Mouse (Mus musculus): ENCODE measurements around the gene U2surp. TPM values are rescaled to one million over a fixed set of nuclear protein-coding genes. Genes with fewer than 3 reads are reported as not detected.
"Not testable (repeated sequence)": the region's sequence is repeated elsewhere in the genome, so short reads cannot be mapped to it uniquely, and the experiment has no call there.

The U2surp gene
- polyA plus RNA-seq, 1 experiment = 3.1 TPM

- Histone ChIP-seq H3K9me3 (no peaks in the 10 kb centered on the region), H3K36me3 (replicated peaks; ENCODE audit: low read length) (peaks cover 93% of the 10 kb centered on the region), H3K4me1 (peaks cover 7% of the 10 kb centered on the region), H3K4me3 (replicated peaks) (no peak overlapping the region), H3K27me3 (replicated peaks) (no peaks in the 10 kb centered on the region)
- TF ChIP-seq FLI1 (IDR thresholded peaks at IDR 0.05; ENCODE audit: low read length) (no peak), GATA1 (IDR thresholded peaks at IDR 0.05; ENCODE audit: borderline replicate concordance, low read length) (no peak)
Observed at GRCm38 (mm10) chr9:95478443-95478842, 33.4 kb downstream of the U2surp start.

DNA sequence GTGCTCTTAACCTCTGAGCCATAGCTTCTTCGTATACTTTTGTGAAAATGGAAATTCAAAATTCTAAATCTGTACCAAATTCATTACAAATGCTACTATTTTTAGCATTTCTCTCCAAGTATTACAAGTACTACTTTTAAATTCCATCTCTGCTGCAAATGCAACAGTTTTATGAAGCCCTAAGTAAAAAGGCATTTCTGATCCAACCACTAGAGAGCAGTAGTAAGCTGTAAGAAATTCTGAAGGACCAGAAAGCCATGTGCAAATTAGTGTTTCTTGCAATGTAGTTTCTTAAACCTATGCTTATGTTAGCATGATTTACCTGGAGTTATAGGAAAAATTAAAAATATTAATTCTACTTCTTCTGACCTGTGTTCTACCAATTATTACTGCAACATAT lies 38.9 kb downstream of the U2surp start:
- no peak for TF ChIP-seq FLI1 (IDR thresholded peaks at IDR 0.05; ENCODE audit: low read length)
- TF ChIP-seq GATA1 (IDR thresholded peaks at IDR 0.05; ENCODE audit: borderline replicate concordance, low read length) = no peak
- Histone ChIP-seq H3K36me3 (replicated peaks; ENCODE audit: low read length) (peaks cover 96% of the 10 kb centered on the region), H3K4me1 (peaks cover 15% of the 10 kb centered on the region), H3K4me3 (replicated peaks) (no peak overlapping the region), H3K9me3 (no peaks in the 10 kb centered on the region), H3K27me3 (replicated peaks) (no peaks in the 10 kb centered on the region)

GRCm38 (mm10) chr9:95469011-95469576 lies 42.7 kb downstream of the U2surp start:
- Histone ChIP-seq H3K4me1 (peaks cover 11% of the 10 kb centered on the region), H3K36me3 (replicated peaks; ENCODE audit: low read length) (peaks cover 96% of the 10 kb centered on the region)
- H3K4me3 ChIP-seq (replicated peaks); H3K27me3 ChIP-seq (replicated peaks); H3K9me3 ChIP-seq: not testable (repeated sequence)

DNA sequence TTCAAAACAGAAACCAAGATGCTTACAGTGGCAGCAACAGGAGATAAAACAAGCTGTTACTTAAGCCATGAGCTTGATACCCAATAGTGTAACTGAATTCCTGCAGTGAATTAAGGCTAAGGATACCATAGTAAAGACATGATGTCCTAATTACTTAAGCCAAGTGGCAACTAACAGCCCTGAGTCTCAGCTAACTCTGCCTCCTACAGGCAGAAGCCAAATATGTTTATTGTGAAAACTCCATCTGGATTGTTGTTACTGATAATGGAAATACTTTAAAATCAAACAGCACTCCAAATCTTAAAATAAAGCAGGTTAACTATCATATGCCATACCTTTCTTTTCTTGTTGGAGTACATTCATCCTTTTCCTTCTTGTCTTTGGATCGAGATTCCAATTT lies 47.8 kb downstream of the U2surp start:
- Histone ChIP-seq H3K4me3 (replicated peaks) (no peak overlapping the region), H3K36me3 (replicated peaks; ENCODE audit: low read length) (peaks cover 95% of the 10 kb centered on the region), H3K4me1 (peaks cover 6% of the 10 kb centered on the region), H3K9me3 (no peaks in the 10 kb centered on the region), H3K27me3 (replicated peaks) (no peaks in the 10 kb centered on the region)
- TF ChIP-seq GATA1 (IDR thresholded peaks at IDR 0.05; ENCODE audit: borderline replicate concordance, low read length) (no peak), FLI1 (IDR thresholded peaks at IDR 0.05; ENCODE audit: low read length) (no peak)

DNA sequence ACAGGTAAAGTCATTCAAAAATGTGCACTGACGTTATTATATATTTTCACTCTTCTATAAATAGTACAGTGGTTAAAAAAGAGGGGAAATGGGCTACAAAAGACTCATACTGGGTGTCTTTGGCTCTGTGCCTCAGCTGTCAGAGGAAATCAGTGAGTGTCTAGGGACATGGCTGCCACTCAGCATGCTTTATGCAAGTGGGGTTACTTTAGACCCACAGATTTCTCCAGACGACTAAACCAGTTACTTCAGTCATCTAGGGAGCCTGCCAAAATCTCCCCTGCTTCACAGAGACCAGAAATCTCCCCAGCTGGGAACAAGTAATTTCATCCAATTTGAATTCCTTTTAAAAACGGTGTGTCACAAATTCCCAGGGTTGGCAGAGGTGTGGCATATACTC lies 59.9 kb downstream of the U2surp start:
- H3K4me3 ChIP-seq (replicated peaks) = no peak overlapping the region
- TF ChIP-seq FLI1 (IDR thresholded peaks at IDR 0.05; ENCODE audit: low read length) (no peak), GATA1 (IDR thresholded peaks at IDR 0.05; ENCODE audit: borderline replicate concordance, low read length) (no peak)
- no peaks in the 10 kb centered on the region for H3K27me3 ChIP-seq (replicated peaks)
- peaks cover 9% of the 10 kb centered on the region for H3K9me3 ChIP-seq
- peaks cover 42% of the 10 kb centered on the region for H3K36me3 ChIP-seq (replicated peaks; ENCODE audit: low read length)
- peaks cover 7% of the 10 kb centered on the region for H3K4me1 ChIP-seq

- no peaks in the 10 kb centered on the region for H3K27me3 ChIP-seq (replicated peaks)
- no peak for TF ChIP-seq FLI1 (IDR thresholded peaks at IDR 0.05; ENCODE audit: low read length)
- no peak for TF ChIP-seq GATA1 (IDR thresholded peaks at IDR 0.05; ENCODE audit: borderline replicate concordance, low read length)
Observed at GRCm38 (mm10) chr9:95450586-95450985, 61.2 kb downstream of the U2surp start.

GRCm38 (mm10) chr9:95442321-95442731 lies 69.5 kb downstream of the U2surp start:
- Histone ChIP-seq H3K36me3 (replicated peaks; ENCODE audit: low read length) (no peaks in the 10 kb centered on the region), H3K9me3 (peaks cover 7% of the 10 kb centered on the region), H3K4me1 (no peaks in the 10 kb centered on the region), H3K4me3 (replicated peaks) (no peak overlapping the region), H3K27me3 (replicated peaks) (peaks cover 32% of the 10 kb centered on the region)
- TF ChIP-seq GATA1 (IDR thresholded peaks at IDR 0.05; ENCODE audit: borderline replicate concordance, low read length) = no peak

More at GRCm38 (mm10) chr9:95450586-95450985, 61.2 kb downstream of the U2surp start:
- Histone ChIP-seq H3K4me1 (peaks cover 7% of the 10 kb centered on the region), H3K4me3 (replicated peaks) (no peak overlapping the region), H3K36me3 (replicated peaks; ENCODE audit: low read length) (peaks cover 30% of the 10 kb centered on the region), H3K9me3 (peaks cover 9% of the 10 kb centered on the region)

- H3K4me1 ChIP-seq = peaks cover 4% of the 10 kb centered on the region
- H3K4me3 ChIP-seq (replicated peaks) = no peak overlapping the region
- peaks cover 23% of the 10 kb centered on the region for H3K27me3 ChIP-seq (replicated peaks)
- TF ChIP-seq GATA1 (IDR thresholded peaks at IDR 0.05; ENCODE audit: borderline replicate concordance, low read length) = no peak
- no peaks in the 10 kb centered on the region for H3K9me3 ChIP-seq
- no peaks in the 10 kb centered on the region for H3K36me3 ChIP-seq (replicated peaks; ENCODE audit: low read length)
Observed at GRCm38 (mm10) chr9:95437883-95438282, 73.9 kb downstream of the U2surp start.

DNA sequence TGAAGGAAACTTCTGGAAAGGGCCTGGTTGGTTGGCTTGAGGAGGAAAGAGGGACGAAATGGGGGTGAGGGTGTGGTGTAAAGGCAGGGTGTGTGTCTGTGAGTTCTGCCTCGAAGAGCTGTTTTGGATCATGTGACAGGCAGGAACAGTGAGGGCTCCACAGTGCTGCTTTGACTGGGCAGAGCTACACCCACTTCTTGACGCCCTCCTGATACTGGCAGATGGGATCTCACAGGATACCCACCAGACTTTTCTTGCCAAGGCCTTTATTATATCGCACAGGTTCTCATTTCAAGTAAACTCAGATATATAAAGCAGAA lies 75.5 kb downstream of the U2surp start:
- peaks cover 15% of the 10 kb centered on the region for H3K27me3 ChIP-seq (replicated peaks)
- peaks cover 4% of the 10 kb centered on the region for H3K4me1 ChIP-seq
- H3K36me3 ChIP-seq (replicated peaks; ENCODE audit: low read length) = no peaks in the 10 kb centered on the region
- TF ChIP-seq GATA1 (IDR thresholded peaks at IDR 0.05; ENCODE audit: borderline replicate concordance, low read length) (no peak), FLI1 (IDR thresholded peaks at IDR 0.05; ENCODE audit: low read length) (no peak)
- H3K9me3 ChIP-seq = no peaks in the 10 kb centered on the region
- H3K4me3 ChIP-seq (replicated peaks) = no peak overlapping the region

- Histone ChIP-seq H3K4me1 (peaks cover 4% of the 10 kb centered on the region), H3K4me3 (replicated peaks) (no peak overlapping the region), H3K36me3 (replicated peaks; ENCODE audit: low read length) (no peaks in the 10 kb centered on the region), H3K9me3 (no peaks in the 10 kb centered on the region), H3K27me3 (replicated peaks) (peaks cover 11% of the 10 kb centered on the region)
- TF ChIP-seq FLI1 (IDR thresholded peaks at IDR 0.05; ENCODE audit: low read length) (no peak), GATA1 (IDR thresholded peaks at IDR 0.05; ENCODE audit: borderline replicate concordance, low read length) (no peak)
Observed at GRCm38 (mm10) chr9:95435506-95436293, 76.1 kb downstream of the U2surp start.
